Mouse (Mus musculus) MEL (cell line): ENCODE data around the gene Col23a1. TPM values are rescaled to one million over a fixed set of nuclear protein-coding genes. Genes with fewer than 3 reads are reported as not detected.

Experiments used
- DNase-seq: peaks from one replicate; pipeline ENCODE4 v3.0.0; 2011; ENCODE audit warnings: low read depth, low spot score
- H3K27ac ChIP-seq: 2 replicates; pipeline ENCODE4 v1.5.1; 2012; ENCODE audit warnings: low read depth, mild to moderate bottlenecking, control low read depth, low read length, moderate library complexity; ENCODE audit not compliant: control insufficient read depth
- H3K27me3 ChIP-seq, 2 experiments: fragments of 150-350 bp in 1 of 2; sonication (generic) in 1 of 2; 2 replicates each; pipeline ENCODE4 v1.6.1; 2012; ENCODE audit warnings: low read length in 2 of 2, mild to moderate bottlenecking in 2 of 2, improper control_type of control experiment in 1 of 2, moderate library complexity in 1 of 2; ENCODE audit not compliant: insufficient read depth in 2 of 2, control insufficient read depth in 1 of 2
- H3K36me3 ChIP-seq, 2 experiments: 2 replicates each; pipeline ENCODE4 v1.6.1; 2012 to 2014; ENCODE audit warnings: low read length in 2 of 2, improper control_type of control experiment in 1 of 2, inconsistent platforms in 1 of 2, mild to moderate bottlenecking in 1 of 2; ENCODE audit not compliant: insufficient read depth in 2 of 2, control insufficient read depth in 1 of 2
- H3K4me1 ChIP-seq, 2 experiments: fragments of 150-350 bp in 1 of 2; sonication (generic) in 1 of 2; 2 replicates each; pipeline ENCODE4 v1.6.1; 2012; ENCODE audit warnings: low read length in 2 of 2, improper control_type of control experiment in 1 of 2, mild to moderate bottlenecking in 1 of 2; ENCODE audit not compliant: insufficient read depth in 2 of 2, control insufficient read depth in 1 of 2
- H3K4me3 ChIP-seq, 2 experiments: fragments of 150-350 bp in 1 of 2; sonication (generic) in 1 of 2; 2 replicates each; pipeline ENCODE4 v1.5.1; 2012; ENCODE audit warnings: low read depth in 2 of 2, low read length in 2 of 2, mild to moderate bottlenecking in 2 of 2, moderate library complexity in 2 of 2, control low read depth in 1 of 2, improper control_type of control experiment in 1 of 2; ENCODE audit not compliant: control insufficient read depth in 1 of 2, insufficient read depth in 1 of 2
- H3K79me2 ChIP-seq: 2 replicates; pipeline ENCODE4 v1.6.1; 2012; ENCODE audit warnings: mild to moderate bottlenecking, low read length, moderate library complexity; ENCODE audit not compliant: control insufficient read depth, poor library complexity, insufficient read depth
- H3K9ac ChIP-seq: 2 replicates; pipeline ENCODE4 v1.6.1; 2012; ENCODE audit warnings: low read depth, mild to moderate bottlenecking, control low read depth, low read length, moderate library complexity; ENCODE audit not compliant: control insufficient read depth, poor library complexity, severe bottlenecking
- H3K9me3 ChIP-seq: fragments of 150-350 bp; sonication (generic); replicated peaks from 2 replicates; pipeline ENCODE4 v1.6.1; 2012; ENCODE audit warnings: mild to moderate bottlenecking, low read length, improper control_type of control experiment, moderate library complexity; ENCODE audit not compliant: insufficient read depth
- BHLHE40 ChIP-seq: IDR thresholded peaks from 2 replicates; pipeline ENCODE4 v1.6.1; 2012; ENCODE audit warnings: low read depth, mild to moderate bottlenecking, inconsistent platforms, low read length, improper control_type of control experiment, borderline replicate concordance
- CHD1 ChIP-seq: IDR thresholded peaks from 2 replicates; pipeline ENCODE4 v1.6.1; 2012; ENCODE audit warnings: low read depth, mild to moderate bottlenecking, inconsistent platforms, low read length, improper control_type of control experiment
- CHD2 ChIP-seq: IDR thresholded peaks from 2 replicates; pipeline ENCODE4 v1.6.1; 2011; ENCODE audit warnings: low read length, improper control_type of control experiment
- CTCF ChIP-seq, 3 experiments: IDR thresholded peaks in 2 of 3; conservative IDR thresholded peaks in 1 of 3; 2 replicates each; pipeline ENCODE4 v1.5.1; 2011 to 2012; ENCODE audit warnings: low read length in 3 of 3, low read depth in 2 of 3, mild to moderate bottlenecking in 2 of 3, improper control_type of control experiment in 1 of 3, inconsistent platforms in 1 of 3, mixed read lengths in 1 of 3, moderate library complexity in 1 of 3; ENCODE audit not compliant: control insufficient read depth in 1 of 3, insufficient read depth in 1 of 3, poor library complexity in 1 of 3, severe bottlenecking in 1 of 3
- E2F4 ChIP-seq: IDR thresholded peaks from 2 replicates; pipeline ENCODE4 v1.6.1; 2011; ENCODE audit warnings: low read depth, low read length, improper control_type of control experiment, borderline replicate concordance
- ELF1 ChIP-seq: IDR thresholded peaks from 2 replicates; pipeline ENCODE4 v1.6.1; 2014; ENCODE audit warnings: low read depth, mild to moderate bottlenecking, inconsistent platforms, low read length, improper control_type of control experiment, moderate library complexity
- EP300 ChIP-seq, 2 experiments: IDR thresholded peaks; 2 replicates each; pipeline ENCODE4 v1.6.1; 2011; ENCODE audit warnings: improper control_type of control experiment in 2 of 2, low read length in 2 of 2, low read depth in 1 of 2, mild to moderate bottlenecking in 1 of 2
- ETS1 ChIP-seq: IDR thresholded peaks from 2 replicates; pipeline ENCODE4 v1.6.1; 2012; ENCODE audit warnings: low read depth, mild to moderate bottlenecking, inconsistent platforms, low read length, improper control_type of control experiment, moderate library complexity
- GABPA ChIP-seq: IDR thresholded peaks from 2 replicates; pipeline ENCODE4 v1.6.1; 2012; ENCODE audit warnings: low read depth, mild to moderate bottlenecking, inconsistent platforms, low read length, improper control_type of control experiment, moderate library complexity
- GATA1 ChIP-seq: IDR thresholded peaks from 2 replicates; pipeline ENCODE4 v1.6.1; 2011; ENCODE audit warnings: low read depth, low read length, improper control_type of control experiment
- HCFC1 ChIP-seq: IDR thresholded peaks from 2 replicates; pipeline ENCODE4 v1.6.1; 2012; ENCODE audit warnings: low read depth, mild to moderate bottlenecking, inconsistent platforms, low read length, improper control_type of control experiment, moderate library complexity
- JUND ChIP-seq: IDR thresholded peaks from 2 replicates; pipeline ENCODE4 v1.6.1; 2011; ENCODE audit warnings: low read depth, mild to moderate bottlenecking, improper control_type of control experiment, low read length
- KAT2A ChIP-seq: conservative IDR thresholded peaks from 2 replicates; pipeline ENCODE4 v1.6.1; 2012; ENCODE audit warnings: low read depth, low read length, improper control_type of control experiment, inconsistent platforms
- MAFK ChIP-seq: IDR thresholded peaks from 2 replicates; pipeline ENCODE4 v1.6.1; 2011; ENCODE audit warnings: low read depth, mild to moderate bottlenecking, low read length, improper control_type of control experiment, borderline replicate concordance
- MAX ChIP-seq: IDR thresholded peaks from 2 replicates; pipeline ENCODE4 v1.6.1; 2011; ENCODE audit warnings: low read length, improper control_type of control experiment
- MAZ ChIP-seq: IDR thresholded peaks from 2 replicates; pipeline ENCODE4 v1.6.1; 2012; ENCODE audit warnings: low read depth, mild to moderate bottlenecking, inconsistent platforms, low read length, improper control_type of control experiment
- MEF2A ChIP-seq: IDR thresholded peaks from 2 replicates; pipeline ENCODE4 v1.6.1; 2014; ENCODE audit warnings: low read depth, mild to moderate bottlenecking, inconsistent platforms, low read length, improper control_type of control experiment; ENCODE audit not compliant: poor library complexity, insufficient replicate concordance, severe bottlenecking; ENCODE audit errors: extremely low read depth
- MXI1 ChIP-seq: IDR thresholded peaks from 2 replicates; pipeline ENCODE4 v1.6.1; 2011; ENCODE audit warnings: mild to moderate bottlenecking, low read depth, low read length, improper control_type of control experiment
- MYB ChIP-seq: IDR thresholded peaks from 2 replicates; pipeline ENCODE4 v1.6.1; 2011; ENCODE audit warnings: mild to moderate bottlenecking, low read depth, low read length, improper control_type of control experiment
- MYC ChIP-seq: IDR thresholded peaks from 2 replicates; pipeline ENCODE4 v1.6.1; 2011; ENCODE audit warnings: low read depth, mild to moderate bottlenecking, low read length, improper control_type of control experiment, moderate library complexity
- NELFE ChIP-seq: IDR thresholded peaks from 2 replicates; pipeline ENCODE4 v1.6.1; 2011; ENCODE audit warnings: low read depth, low read length, improper control_type of control experiment
- NRF1 ChIP-seq: IDR thresholded peaks from 2 replicates; pipeline ENCODE4 v1.6.1; 2014; ENCODE audit warnings: low read depth, mild to moderate bottlenecking, inconsistent platforms, low read length, improper control_type of control experiment, moderate library complexity; ENCODE audit not compliant: poor library complexity, insufficient read depth, severe bottlenecking
- POLR2A ChIP-seq, 2 experiments: IDR thresholded peaks; 2 replicates each; pipeline ENCODE4 v1.6.1; 2011 to 2012; ENCODE audit warnings: low read length in 2 of 2, mild to moderate bottlenecking in 2 of 2, control low read depth in 1 of 2, improper control_type of control experiment in 1 of 2, low read depth in 1 of 2, moderate library complexity in 1 of 2; ENCODE audit not compliant: control insufficient read depth in 1 of 2, insufficient read depth in 1 of 2, poor library complexity in 1 of 2
- POLR2AphosphoS2 ChIP-seq: IDR thresholded peaks from 2 replicates; pipeline ENCODE4 v1.6.1; 2011; ENCODE audit warnings: low read length, improper control_type of control experiment
- POLR2AphosphoS5 ChIP-seq: IDR thresholded peaks from 2 replicates; pipeline ENCODE4 v1.6.1; 2012; ENCODE audit warnings: low read depth, borderline replicate concordance, mild to moderate bottlenecking, inconsistent platforms, low read length, moderate library complexity, mixed read lengths
- RAD21 ChIP-seq: IDR thresholded peaks from 2 replicates; pipeline ENCODE4 v1.6.1; 2011; ENCODE audit warnings: mild to moderate bottlenecking, low read depth, low read length, improper control_type of control experiment
- RCOR1 ChIP-seq: IDR thresholded peaks from 2 replicates; pipeline ENCODE4 v1.6.1; 2012; ENCODE audit warnings: low read depth, mild to moderate bottlenecking, inconsistent platforms, low read length, improper control_type of control experiment
- SIN3A ChIP-seq: IDR thresholded peaks from 2 replicates; pipeline ENCODE4 v1.6.1; 2012; ENCODE audit warnings: low read length, improper control_type of control experiment, inconsistent platforms
- SMC3 ChIP-seq: IDR thresholded peaks from 2 replicates; pipeline ENCODE4 v1.6.1; 2011; ENCODE audit warnings: low read depth, low read length, improper control_type of control experiment
- TAL1 ChIP-seq: IDR thresholded peaks from 2 replicates; pipeline ENCODE4 v1.6.1; 2012; ENCODE audit warnings: mild to moderate bottlenecking, inconsistent platforms, low read length, moderate library complexity, mixed read lengths
- TBP ChIP-seq: IDR thresholded peaks from 2 replicates; pipeline ENCODE4 v1.8.0; 2011; ENCODE audit warnings: low read depth, low read length, improper control_type of control experiment
- UBTF ChIP-seq: IDR thresholded peaks from 2 replicates; pipeline ENCODE4 v1.6.1; 2012; ENCODE audit warnings: low read depth, mild to moderate bottlenecking, inconsistent platforms, low read length, improper control_type of control experiment, moderate library complexity, borderline replicate concordance; ENCODE audit not compliant: insufficient read depth
- USF1 ChIP-seq: IDR thresholded peaks from 2 replicates; pipeline ENCODE4 v1.6.1; 2014; ENCODE audit warnings: low read depth, mild to moderate bottlenecking, inconsistent platforms, low read length, improper control_type of control experiment, moderate library complexity
- USF2 ChIP-seq, 2 experiments: IDR thresholded peaks; 2 replicates each; pipeline ENCODE4 v1.6.1; 2011 to 2012; ENCODE audit warnings: improper control_type of control experiment in 2 of 2, low read length in 2 of 2, borderline replicate concordance in 1 of 2, inconsistent platforms in 1 of 2, low read depth in 1 of 2, mild to moderate bottlenecking in 1 of 2; ENCODE audit not compliant: insufficient read depth in 1 of 2
- ZC3H11A ChIP-seq: IDR thresholded peaks from 2 replicates; pipeline ENCODE4 v1.6.1; 2012; ENCODE audit warnings: low read depth, mild to moderate bottlenecking, inconsistent platforms, low read length, improper control_type of control experiment
- ZKSCAN1 ChIP-seq: IDR thresholded peaks from 2 replicates; pipeline ENCODE4 v1.6.1; 2012; ENCODE audit warnings: low read depth, mild to moderate bottlenecking, inconsistent platforms, low read length, improper control_type of control experiment, moderate library complexity
- ZMIZ1 ChIP-seq: IDR thresholded peaks from 2 replicates; pipeline ENCODE4 v1.6.1; 2012; ENCODE audit warnings: low read depth, mild to moderate bottlenecking, inconsistent platforms, low read length, improper control_type of control experiment, moderate library complexity
- ZNF384 ChIP-seq: IDR thresholded peaks from 2 replicates; pipeline ENCODE4 v1.6.1; 2012; ENCODE audit warnings: low read depth, mild to moderate bottlenecking, inconsistent platforms, low read length, improper control_type of control experiment
- polyA plus RNA-seq, 2 experiments: library from polyadenylated mRNA; stranded (reverse) in 1 of 2; unstranded in 1 of 2; fragments of >175 nt in 1 of 2; fragments of >200 nt in 1 of 2; gene quantifications; 2 replicates each; pipeline versions ENCODE4 v1.2.1 to v1.2.4; 2012; ENCODE audit warnings: low replicate concordance in 2 of 2, low read depth in 1 of 2; ENCODE audit not compliant: insufficient read length in 2 of 2, insufficient read depth in 1 of 2, missing spikeins in 1 of 2
- total RNA-seq: library from RNA; depleted of rRNA; stranded (reverse); fragments of 300-350 nt; gene quantifications from 2 replicates; pipeline ENCODE4 v1.2.3, GENCODE M21; 2012

Gene Col23a1
- total and polyA plus RNA-seq, 3 experiments: under 0.01 to 0.03 TPM; not detected in 1

- peaks cover 0 to 10% of the 10 kb centered on the region in 2 experiments; a peak in 2 of 4 replicates for H3K36me3 ChIP-seq
- H3K79me2 ChIP-seq: peaks cover 13% of the 10 kb centered on the region
- H3K9me3 ChIP-seq: no peaks in the 10 kb centered on the region
- H3K27me3 ChIP-seq: no peaks in the 10 kb centered on the region
- peaks cover 5 to 25% of the 10 kb centered on the region in 2 experiments for H3K4me1 ChIP-seq
- H3K4me3 ChIP-seq: peak overlapping the region; percentile 71 to 75
- H3K27ac ChIP-seq: peak overlapping the region; percentile 83
- H3K9ac ChIP-seq: peak overlapping the region; percentile 81
- DNase-seq: peak; percentile 97
- TF ChIP-seq EP300 (IDR thresholded peaks at IDR 0.05; ENCODE audit: low read depth in 1 of 2, low read length in 2 of 2): no peak
- no peak for TF ChIP-seq ZNF384
- no peak for TF ChIP-seq CHD2
- TF ChIP-seq RCOR1: no peak
- no peak for TF ChIP-seq MAFK
- TF ChIP-seq CHD1: no peak
- no peak for TF ChIP-seq ZKSCAN1
- peak; percentile 83 for TF ChIP-seq TBP
- TF ChIP-seq ETS1: peak; percentile 31; the same call in 1 of the 2 replicates
- no peak for TF ChIP-seq UBTF
- peak; percentile 98 for TF ChIP-seq ELF1
- TF ChIP-seq GATA1: no peak
- TF ChIP-seq ZC3H11A: no peak
- TF ChIP-seq MEF2A: no peak
- TF ChIP-seq USF2 (IDR thresholded peaks at IDR 0.05; ENCODE audit: borderline replicate concordance in 1 of 2, insufficient read depth in 1 of 2, low read depth in 1 of 2, low read length in 2 of 2): no peak
- peak; percentile 75; the same call in 1 of the 2 replicates for TF ChIP-seq MXI1
- no peak for TF ChIP-seq GABPA
- peak; percentile 53; the same call in 1 of the 2 replicates for TF ChIP-seq POLR2AphosphoS5
- no peak for TF ChIP-seq SMC3
- TF ChIP-seq RAD21: no peak
- TF ChIP-seq SIN3A: peak; percentile 89
- no peak for TF ChIP-seq TAL1
- no peak for TF ChIP-seq JUND
- TF ChIP-seq CTCF (IDR thresholded peaks at IDR 0.05 in 2 of 3, conservative IDR thresholded peaks at IDR 0.05 in 1 of 3; ENCODE audit: control insufficient read depth in 1 of 3, insufficient read depth in 1 of 3, low read depth in 2 of 3, low read length in 3 of 3, poor library complexity in 1 of 3, severe bottlenecking in 1 of 3): no peak
- no peak for TF ChIP-seq NRF1
- no peak for TF ChIP-seq USF1
- no peak for TF ChIP-seq KAT2A
- no peak for TF ChIP-seq MAX
- TF ChIP-seq NELFE: peak; percentile 96
- no peak; the same call in 1 of the 2 replicates for TF ChIP-seq MYC
- peak; percentile 97 for TF ChIP-seq POLR2AphosphoS2
- TF ChIP-seq MAZ: no peak; the same call in 1 of the 2 replicates
- TF ChIP-seq POLR2A (IDR thresholded peaks at IDR 0.05; ENCODE audit: control insufficient read depth in 1 of 2, insufficient read depth in 1 of 2, low read depth in 1 of 2, low read length in 2 of 2, poor library complexity in 1 of 2): peak; percentile 74 to 99; a peak in 3 of 4 replicates
- no peak for TF ChIP-seq E2F4
- peak; percentile 92; the same call in 1 of the 2 replicates for TF ChIP-seq ZMIZ1
- peak; percentile 82 for TF ChIP-seq HCFC1
- TF ChIP-seq MYB: no peak
- no peak for TF ChIP-seq BHLHE40
Observed at GRCm38 (mm10) chr11:51615601-51616000, 325.9 kb downstream of the Col23a1 start.
